Mouse (Mus musculus): Measurements from ENCODE around the gene Hoxa2. TPM values are rescaled to one million over a fixed set of nuclear protein-coding genes. Genes with fewer than 3 reads are reported as not detected.

Hoxa2 gene
- polyA plus RNA-seq, 1 experiment from 2014 or later, result 14.4 TPM

GRCm38 (mm10) chr6:52191860-52192550 lies 27.4 kb upstream of the Hoxa2 start:
- peak overlapping the region; percentile 71 for H3K9ac ChIP-seq

GRCm38 (mm10) chr6:52190906-52191810 lies 26.5 kb upstream of the Hoxa2 start, which contains the start of gene Hoxa4:
Gene Hoxa4 (minus strand): TSS chr6:52191753.
- Histone ChIP-seq H3K9me3 (ENCODE audit: low read depth, low read length) (no peaks in the 10 kb centered on the region), H3K4me2 (peak within 1 kb of the TSS; percentile 87), H3K4me1 (ENCODE audit: insufficient read depth) (peaks cover 25% of the 10 kb centered on the region), H3K36me3 (ENCODE audit: insufficient read depth) (peaks cover 7% of the 10 kb centered on the region; the same call in 1 of the 2 replicates), H3K4me3 (ENCODE audit: low read depth, low read length) (peak within 1 kb of the TSS; percentile 70), H3K27me3 (ENCODE audit: insufficient read depth, low read length) (peaks cover 25% of the 10 kb centered on the region), H3K27ac (ENCODE audit: low read depth) (peak within 1 kb of the TSS; percentile 99), H3K9ac (peak within 1 kb of the TSS; percentile 96)
- no peak for TF ChIP-seq CTCF (IDR thresholded peaks at IDR 0.05; ENCODE audit: low read depth)
- WGBS, result 1% methylated on average over 79 of the region's 102 CpGs
- ATAC-seq (ENCODE audit: insufficient read depth) (no peak), DNase-seq (peak; percentile 59)

More at GRCm38 (mm10) chr6:52191860-52192550, 27.4 kb upstream of the Hoxa2 start:
- no peaks in the 10 kb centered on the region for H3K9me3 ChIP-seq (ENCODE audit: low read depth, low read length)
- TF ChIP-seq CTCF (IDR thresholded peaks at IDR 0.05; ENCODE audit: low read depth), result no peak
- under 1% methylated on average over 55 of the region's 55 CpGs for WGBS
- peak overlapping the region; percentile 70 for H3K4me3 ChIP-seq (ENCODE audit: low read depth, low read length)
- DNase-seq (peak; percentile 94), ATAC-seq (ENCODE audit: insufficient read depth) (peak; percentile 52)
- peaks cover 24% of the 10 kb centered on the region for H3K27me3 ChIP-seq (ENCODE audit: insufficient read depth, low read length)
- peak overlapping the region; percentile 87 for H3K4me2 ChIP-seq
- H3K27ac ChIP-seq (ENCODE audit: low read depth), result peak overlapping the region; percentile 95
- H3K36me3 ChIP-seq (ENCODE audit: insufficient read depth), result peaks cover 7% of the 10 kb centered on the region; the same call in 1 of the 2 replicates
- peaks cover 25% of the 10 kb centered on the region for H3K4me1 ChIP-seq (ENCODE audit: insufficient read depth)

- peak overlapping the region; percentile 99 for H3K27ac ChIP-seq (ENCODE audit: low read depth)
- H3K9ac ChIP-seq, result peak overlapping the region; percentile 96
- TF ChIP-seq CTCF (IDR thresholded peaks at IDR 0.05; ENCODE audit: low read depth), result peak; percentile 14; the same call in 1 of the 2 replicates
- H3K27me3 ChIP-seq (ENCODE audit: insufficient read depth, low read length), result peaks cover 31% of the 10 kb centered on the region
- peak overlapping the region; percentile 70 for H3K4me3 ChIP-seq (ENCODE audit: low read depth, low read length)
- WGBS, result 2% methylated on average over 23 of the region's 23 CpGs
- H3K9me3 ChIP-seq (ENCODE audit: low read depth, low read length), result no peaks in the 10 kb centered on the region
- H3K4me2 ChIP-seq, result peak overlapping the region; percentile 87
- H3K36me3 ChIP-seq (ENCODE audit: insufficient read depth), result peaks cover 7% of the 10 kb centered on the region; the same call in 1 of the 2 replicates
- peaks cover 26% of the 10 kb centered on the region for H3K4me1 ChIP-seq (ENCODE audit: insufficient read depth)
- DNase-seq (peak; percentile 68), ATAC-seq (ENCODE audit: insufficient read depth) (no peak)
Measured at GRCm38 (mm10) chr6:52190410-52190809, 25.8 kb upstream of the Hoxa2 start.

GRCm38 (mm10) chr6:52189909-52190308 lies 25.3 kb upstream of the Hoxa2 start:
- Histone ChIP-seq H3K27ac (ENCODE audit: low read depth) (peak overlapping the region; percentile 99), H3K9ac (peak overlapping the region; percentile 96), H3K9me3 (ENCODE audit: low read depth, low read length) (no peaks in the 10 kb centered on the region), H3K4me2 (peak overlapping the region; percentile 87), H3K36me3 (ENCODE audit: insufficient read depth) (peaks cover 6% of the 10 kb centered on the region; the same call in 1 of the 2 replicates), H3K4me1 (ENCODE audit: insufficient read depth) (peaks cover 28% of the 10 kb centered on the region), H3K4me3 (ENCODE audit: low read depth, low read length) (peak overlapping the region; percentile 70), H3K27me3 (ENCODE audit: insufficient read depth, low read length) (peaks cover 34% of the 10 kb centered on the region)
- ATAC-seq (ENCODE audit: insufficient read depth) (no peak), DNase-seq (no peak)
- no peak for TF ChIP-seq CTCF (IDR thresholded peaks at IDR 0.05; ENCODE audit: low read depth)
- 11% methylated on average over 8 of the region's 8 CpGs for WGBS

GRCm38 (mm10) chr6:52189172-52189591 lies 24.6 kb upstream of the Hoxa2 start:
- Histone ChIP-seq H3K4me1 (ENCODE audit: insufficient read depth) (peaks cover 28% of the 10 kb centered on the region), H3K27ac (ENCODE audit: low read depth) (peak overlapping the region; percentile 99), H3K27me3 (ENCODE audit: insufficient read depth, low read length) (peaks cover 36% of the 10 kb centered on the region), H3K4me2 (peak overlapping the region; percentile 87), H3K36me3 (ENCODE audit: insufficient read depth) (peaks cover 3% of the 10 kb centered on the region; the same call in 1 of the 2 replicates), H3K9ac (peak overlapping the region; percentile 96), H3K9me3 (ENCODE audit: low read depth, low read length) (no peaks in the 10 kb centered on the region), H3K4me3 (ENCODE audit: low read depth, low read length) (peak overlapping the region; percentile 70)
- ATAC-seq (ENCODE audit: insufficient read depth) (peak; percentile 87), DNase-seq (peak; percentile 94)
- no peak for TF ChIP-seq CTCF (IDR thresholded peaks at IDR 0.05; ENCODE audit: low read depth)
- WGBS, result 8% methylated on average over 5 of the region's 5 CpGs

DNA sequence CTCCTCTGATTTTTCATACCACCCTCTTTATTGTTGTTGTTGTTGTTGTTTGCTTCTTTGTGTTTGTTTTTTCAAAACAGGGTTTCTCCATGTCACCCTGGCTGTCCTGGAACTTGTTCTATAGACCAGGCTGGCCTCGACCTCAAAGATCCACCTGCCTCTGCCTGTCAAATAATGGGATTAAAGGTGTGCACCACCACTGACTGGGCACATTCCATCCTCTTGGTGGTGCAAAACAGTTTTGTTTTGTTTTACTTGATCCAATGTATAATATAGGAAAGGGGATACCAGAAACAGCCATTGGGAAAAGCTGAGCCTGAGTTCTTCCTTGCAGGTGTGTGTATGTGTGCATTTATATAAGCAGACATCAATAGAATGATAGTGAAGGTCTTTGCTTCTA lies 21.9 kb upstream of the Hoxa2 start:
- Histone ChIP-seq H3K36me3 (ENCODE audit: insufficient read depth) (peaks cover 3% of the 10 kb centered on the region; the same call in 1 of the 2 replicates), H3K4me2 (no peak overlapping the region), H3K9me3 (ENCODE audit: low read depth, low read length) (no peaks in the 10 kb centered on the region), H3K27me3 (ENCODE audit: insufficient read depth, low read length) (peaks cover 43% of the 10 kb centered on the region), H3K27ac (ENCODE audit: low read depth) (no peak overlapping the region), H3K9ac (no peak overlapping the region), H3K4me3 (ENCODE audit: low read depth, low read length) (no peak overlapping the region), H3K4me1 (ENCODE audit: insufficient read depth) (peaks cover 39% of the 10 kb centered on the region)
- 45% methylated on average over 1 of the region's 1 CpGs for WGBS
- ATAC-seq (ENCODE audit: insufficient read depth) (no peak), DNase-seq (peak; percentile 45)
- TF ChIP-seq CTCF (IDR thresholded peaks at IDR 0.05; ENCODE audit: low read depth), result peak; percentile 44
